Mouse (Mus musculus) right cerebral cortex, postnatal 10 days (tissue): ENCODE measurements around the gene Naif1.

Source experiments
- DNase-seq, 2 experiments: peaks; one replicate each; pipeline ENCODE4 v3.0.0; 2021; ENCODE audit warnings: low spot score in 2 of 2

Gene Naif1

GRCm38 (mm10) chr2:32500461-32500860 lies 50.2 kb downstream of the Naif1 start:
- no peak for DNase-seq

- DNase-seq, result no peak
Observed at GRCm38 (mm10) chr2:32501754-32502324, 51.6 kb downstream of the Naif1 start.

- DNase-seq, result no peak
Observed at GRCm38 (mm10) chr2:32502843-32503242, 52.6 kb downstream of the Naif1 start.

- no peak for DNase-seq
Observed at GRCm38 (mm10) chr2:32503588-32503987, 53.3 kb downstream of the Naif1 start.

GRCm38 (mm10) chr2:32505536-32505935 lies 55.3 kb downstream of the Naif1 start:
- DNase-seq, result no peak
